Mouse (Mus musculus) myocyte (in vitro differentiated cells): ENCODE results near the gene Slc6a17. TPM values are rescaled to one million over a fixed set of nuclear protein-coding genes. Genes with fewer than 3 reads are reported as not detected.

Experiments used
- H3K27me3 ChIP-seq: one replicate; pipeline ENCODE4 v1.6.1; 2011; ENCODE audit not compliant: control insufficient read depth, insufficient read depth, insufficient read length
- H3K36me3 ChIP-seq: one replicate; pipeline ENCODE4 v1.6.1; 2011; ENCODE audit not compliant: control insufficient read depth, insufficient read depth
- H3K4me2 ChIP-seq: one replicate; pipeline ENCODE4 v1.6.1; 2011; ENCODE audit warnings: low read depth, control low read depth
- H3K4me3 ChIP-seq: one replicate; pipeline ENCODE4 v1.5.1; 2011; ENCODE audit warnings: mild to moderate bottlenecking, control low read depth, moderate library complexity
- H3K79me2 ChIP-seq: one replicate; pipeline ENCODE4 v1.6.1; 2011; ENCODE audit not compliant: control insufficient read depth, insufficient read depth
- H3ac ChIP-seq: one replicate; pipeline ENCODE4 v1.6.1; 2011; ENCODE audit not compliant: control insufficient read depth, insufficient read length
- CEBPB ChIP-seq: IDR thresholded peaks from 2 replicates; pipeline ENCODE4 v1.6.1; 2011; ENCODE audit warnings: mild to moderate bottlenecking, moderate library complexity; ENCODE audit not compliant: poor library complexity, insufficient read depth, severe bottlenecking
- E2F4 ChIP-seq: IDR thresholded peaks from one replicate; pipeline ENCODE4 v1.6.1; 2011; ENCODE audit warnings: mild to moderate bottlenecking, control low read depth, moderate library complexity; ENCODE audit not compliant: insufficient read depth
- MAX ChIP-seq: IDR thresholded peaks from one replicate; pipeline ENCODE4 v1.6.1; 2011; ENCODE audit warnings: low read depth, mild to moderate bottlenecking, control low read depth
- MYOD1 ChIP-seq, 3 experiments: IDR thresholded peaks; one replicate each; pipeline ENCODE4 v1.6.1; 2011; ENCODE audit warnings: control low read depth in 2 of 3, low read depth in 2 of 3, mild to moderate bottlenecking in 2 of 3, moderate library complexity in 1 of 3; ENCODE audit not compliant: insufficient read length in 2 of 3, control insufficient read depth in 1 of 3
- MYOG ChIP-seq, 3 experiments: IDR thresholded peaks; one replicate each; pipeline ENCODE4 v1.6.1; 2011; ENCODE audit warnings: control low read depth in 2 of 3, low read depth in 2 of 3, mild to moderate bottlenecking in 2 of 3; ENCODE audit not compliant: insufficient read length in 2 of 3, control insufficient read depth in 1 of 3, insufficient read depth in 1 of 3
- POLR2A ChIP-seq: IDR thresholded peaks from one replicate; pipeline ENCODE4 v1.6.1; 2011; ENCODE audit warnings: low read depth, mild to moderate bottlenecking, control low read depth, moderate library complexity; ENCODE audit not compliant: insufficient read length
- POLR2AphosphoS2 ChIP-seq: IDR thresholded peaks from one replicate; pipeline ENCODE4 v1.6.1; 2011; ENCODE audit warnings: low read depth, control low read depth; ENCODE audit not compliant: insufficient read length
- REST ChIP-seq: IDR thresholded peaks from one replicate; pipeline ENCODE4 v1.6.1; 2011; ENCODE audit warnings: mild to moderate bottlenecking, control low read depth, moderate library complexity; ENCODE audit not compliant: insufficient read depth, insufficient read length
- SRF ChIP-seq: IDR thresholded peaks from one replicate; pipeline ENCODE4 v1.6.1; 2011; ENCODE audit warnings: low read depth; ENCODE audit not compliant: control insufficient read depth, insufficient read length
- TCF12 ChIP-seq: IDR thresholded peaks from one replicate; pipeline ENCODE4 v1.6.1; 2011; ENCODE audit warnings: mild to moderate bottlenecking, control low read depth; ENCODE audit not compliant: poor library complexity, insufficient read depth, severe bottlenecking
- TCF3 ChIP-seq: IDR thresholded peaks from one replicate; pipeline ENCODE4 v1.6.1; 2011; ENCODE audit warnings: low read depth, control low read depth; ENCODE audit not compliant: insufficient read length
- USF1 ChIP-seq: IDR thresholded peaks from one replicate; pipeline ENCODE4 v1.6.1; 2011; ENCODE audit warnings: low read depth, mild to moderate bottlenecking, control low read depth, moderate library complexity
- polyA plus RNA-seq: library from polyadenylated mRNA; unstranded; fragments of >200 nt; fragmentation: generic; extraction: Trizol; gene quantifications from one replicate; pipeline ENCODE4 v1.2.1, GENCODE M21; 2012; ENCODE audit warnings: missing spikeins

Slc6a17 gene
- polyA plus RNA-seq, 1 experiment: 1.9 TPM

- no peaks in the 10 kb centered on the region for H3K79me2 ChIP-seq
- H3K36me3 ChIP-seq: no peaks in the 10 kb centered on the region
- H3K4me2 ChIP-seq: no peak overlapping the region
- H3ac ChIP-seq: no peak overlapping the region
- peak in 1 of 3 experiments; percentile 9 for TF ChIP-seq MYOG (IDR thresholded peaks at IDR 0.05; ENCODE audit: control insufficient read depth in 1 of 3, insufficient read depth in 1 of 3, insufficient read length in 2 of 3, low read depth in 2 of 3)
- no peak for TF ChIP-seq MYOD1 (IDR thresholded peaks at IDR 0.05; ENCODE audit: control insufficient read depth in 1 of 3, insufficient read length in 2 of 3, low read depth in 2 of 3)
- peaks cover 23% of the 10 kb centered on the region for H3K27me3 ChIP-seq
- H3K4me3 ChIP-seq: no peak overlapping the region
Observed at GRCm38 (mm10) chr3:107559183-107559582, 41.4 kb upstream of the Slc6a17 start.

GRCm38 (mm10) chr3:107558740-107559139, 40.9 kb upstream of the Slc6a17 start:
- no peak for TF ChIP-seq POLR2A
- no peak for TF ChIP-seq REST
- TF ChIP-seq POLR2AphosphoS2: no peak
- no peak for TF ChIP-seq MYOD1 (IDR thresholded peaks at IDR 0.05; ENCODE audit: control insufficient read depth in 1 of 3, insufficient read length in 2 of 3, low read depth in 2 of 3)
- TF ChIP-seq MAX: no peak
- TF ChIP-seq E2F4: no peak
- TF ChIP-seq MYOG (IDR thresholded peaks at IDR 0.05; ENCODE audit: control insufficient read depth in 1 of 3, insufficient read depth in 1 of 3, insufficient read length in 2 of 3, low read depth in 2 of 3): no peak
- TF ChIP-seq TCF3: no peak
- TF ChIP-seq TCF12: no peak
- no peak for TF ChIP-seq SRF
- TF ChIP-seq USF1: no peak
- TF ChIP-seq CEBPB: no peak
- H3K36me3 ChIP-seq: no peaks in the 10 kb centered on the region
- H3K27me3 ChIP-seq: peaks cover 26% of the 10 kb centered on the region
- no peak overlapping the region for H3K4me2 ChIP-seq
- H3ac ChIP-seq: no peak overlapping the region
- no peak overlapping the region for H3K4me3 ChIP-seq
- no peaks in the 10 kb centered on the region for H3K79me2 ChIP-seq

- Histone ChIP-seq H3K79me2 (no peaks in the 10 kb centered on the region), H3K36me3 (no peaks in the 10 kb centered on the region), H3K4me3 (no peak within 1 kb of the TSS), H3K27me3 (peaks cover 44% of the 10 kb centered on the region), H3ac (no peak within 1 kb of the TSS), H3K4me2 (no peak within 1 kb of the TSS)
- TF ChIP-seq TCF3 (no peak), MYOD1 (IDR thresholded peaks at IDR 0.05; ENCODE audit: control insufficient read depth in 1 of 3, insufficient read length in 2 of 3, low read depth in 2 of 3) (no peak), MAX (no peak), TCF12 (no peak)
Observed at GRCm38 (mm10) chr3:107554842-107555241, 37.0 kb upstream of the Slc6a17 start, which contains the start of gene Ubl4b. Ubl4b (minus strand) TSS chr3:107555073.

- no peak overlapping the region for H3K4me3 ChIP-seq
- H3K79me2 ChIP-seq: no peaks in the 10 kb centered on the region
- peaks cover 35% of the 10 kb centered on the region for H3K27me3 ChIP-seq
- no peak overlapping the region for H3K4me2 ChIP-seq
- no peak overlapping the region for H3ac ChIP-seq
- TF ChIP-seq CEBPB (no peak), MYOD1 (IDR thresholded peaks at IDR 0.05; ENCODE audit: control insufficient read depth in 1 of 3, insufficient read length in 2 of 3, low read depth in 2 of 3) (peak in 1 of 3 experiments; percentile 15)
- H3K36me3 ChIP-seq: no peaks in the 10 kb centered on the region
Observed at GRCm38 (mm10) chr3:107550409-107551049, 32.7 kb upstream of the Slc6a17 start.

- peak in 2 of 3 experiments; percentile 36 to 75 for TF ChIP-seq MYOD1 (IDR thresholded peaks at IDR 0.05; ENCODE audit: control insufficient read depth in 1 of 3, insufficient read length in 2 of 3, low read depth in 2 of 3)
- peak; percentile 11 to 79 (median 62) for TF ChIP-seq MYOG (IDR thresholded peaks at IDR 0.05; ENCODE audit: control insufficient read depth in 1 of 3, insufficient read depth in 1 of 3, insufficient read length in 2 of 3, low read depth in 2 of 3)
- no peak for TF ChIP-seq TCF12
- Histone ChIP-seq H3K79me2 (no peaks in the 10 kb centered on the region), H3K4me2 (no peak overlapping the region), H3K36me3 (no peaks in the 10 kb centered on the region), H3K27me3 (peaks cover 13% of the 10 kb centered on the region), H3ac (no peak overlapping the region), H3K4me3 (no peak overlapping the region)
Observed at GRCm38 (mm10) chr3:107546956-107547355, 29.1 kb upstream of the Slc6a17 start.
